Mouse (Mus musculus): ENCODE measurements at regions not wholly inside any gene's neighbourhood (a gene's known extent, or its start where the extent isn't known, plus 50 kb on each side); places are given as distances from the start of the nearest gene placed in this dataset.
"Not testable (repeated sequence)": the region's sequence is repeated elsewhere in the genome, so short reads cannot be mapped to it uniquely, and the experiment has no call there.

- Histone ChIP-seq H3K4me3 (ENCODE audit: low read length) (no peak overlapping the region), H3K9ac (ENCODE audit: low read depth, low read length) (no peak overlapping the region), H3K9me3 (ENCODE audit: control insufficient read depth, low read length) (no peaks in the 10 kb centered on the region), H3K4me1 (ENCODE audit: control insufficient read depth, insufficient read depth, low read length) (no peaks in the 10 kb centered on the region), H3K27me3 (ENCODE audit: control insufficient read depth, insufficient read depth, low read length) (no peaks in the 10 kb centered on the region), H3K27ac (ENCODE audit: low read depth, low read length) (no peak overlapping the region), H3K36me3 (ENCODE audit: control insufficient read depth, insufficient read depth, low read length) (no peaks in the 10 kb centered on the region), H3K4me2 (replicated peaks; ENCODE audit: low read depth, low read length) (no peak overlapping the region)
- 47% methylated on average over 4 of the region's 4 CpGs for WGBS
- no peak for ATAC-seq (ENCODE audit: low FRiP score, low TSS enrichment)
Observed at GRCm38 (mm10) chr2:78283605-78284004, 337.4 kb upstream of the Cwc22 start.

- ATAC-seq (ENCODE audit: low FRiP score, low TSS enrichment); H3K36me3 ChIP-seq (ENCODE audit: control insufficient read depth, insufficient read depth, low read length); H3K9me3 ChIP-seq (ENCODE audit: control insufficient read depth, low read length); H3K27ac ChIP-seq (ENCODE audit: low read depth, low read length); H3K27me3 ChIP-seq (ENCODE audit: control insufficient read depth, insufficient read depth, low read length); H3K9ac ChIP-seq (ENCODE audit: low read depth, low read length); H3K4me2 ChIP-seq (replicated peaks; ENCODE audit: low read depth, low read length); H3K4me3 ChIP-seq (ENCODE audit: low read length); H3K4me1 ChIP-seq (ENCODE audit: control insufficient read depth, insufficient read depth, low read length): not testable (repeated sequence)
- WGBS = 63% methylated on average over 6 of the region's 6 CpGs
Observed at GRCm38 (mm10) chr2:78281846-78282245, 335.7 kb upstream of the Cwc22 start.

- Histone ChIP-seq H3K27me3 (ENCODE audit: control insufficient read depth, insufficient read depth, low read length) (no peaks in the 10 kb centered on the region), H3K27ac (ENCODE audit: low read depth, low read length) (no peak overlapping the region), H3K9ac (ENCODE audit: low read depth, low read length) (no peak overlapping the region), H3K4me2 (replicated peaks; ENCODE audit: low read depth, low read length) (no peak overlapping the region), H3K9me3 (ENCODE audit: control insufficient read depth, low read length) (no peaks in the 10 kb centered on the region), H3K36me3 (ENCODE audit: control insufficient read depth, insufficient read depth, low read length) (no peaks in the 10 kb centered on the region), H3K4me1 (ENCODE audit: control insufficient read depth, insufficient read depth, low read length) (no peaks in the 10 kb centered on the region), H3K4me3 (ENCODE audit: low read length) (no peak overlapping the region)
- ATAC-seq (ENCODE audit: low FRiP score, low TSS enrichment) = no peak
- 79% methylated on average over 5 of the region's 5 CpGs for WGBS
Observed at GRCm38 (mm10) chr2:78280219-78280915, 334.2 kb upstream of the Cwc22 start.

GRCm38 (mm10) chr2:78279382-78280056, 333.3 kb upstream of the Cwc22 start:
- H3K4me1 ChIP-seq (ENCODE audit: control insufficient read depth, insufficient read depth, low read length) = no peaks in the 10 kb centered on the region
- WGBS = 84% methylated on average over 5 of the region's 5 CpGs
- H3K9me3 ChIP-seq (ENCODE audit: control insufficient read depth, low read length) = no peaks in the 10 kb centered on the region
- no peaks in the 10 kb centered on the region for H3K27me3 ChIP-seq (ENCODE audit: control insufficient read depth, insufficient read depth, low read length)
- no peak overlapping the region for H3K4me3 ChIP-seq (ENCODE audit: low read length)
- H3K4me2 ChIP-seq (replicated peaks; ENCODE audit: low read depth, low read length) = no peak overlapping the region
- ATAC-seq (ENCODE audit: low FRiP score, low TSS enrichment) = no peak
- no peak overlapping the region for H3K9ac ChIP-seq (ENCODE audit: low read depth, low read length)
- no peak overlapping the region for H3K27ac ChIP-seq (ENCODE audit: low read depth, low read length)
- H3K36me3 ChIP-seq (ENCODE audit: control insufficient read depth, insufficient read depth, low read length) = no peaks in the 10 kb centered on the region

GRCm38 (mm10) chr2:78278630-78279029, 332.5 kb upstream of the Cwc22 start:
- Histone ChIP-seq H3K9ac (ENCODE audit: low read depth, low read length) (no peak overlapping the region), H3K27ac (ENCODE audit: low read depth, low read length) (no peak overlapping the region), H3K36me3 (ENCODE audit: control insufficient read depth, insufficient read depth, low read length) (no peaks in the 10 kb centered on the region), H3K27me3 (ENCODE audit: control insufficient read depth, insufficient read depth, low read length) (no peaks in the 10 kb centered on the region), H3K4me3 (ENCODE audit: low read length) (no peak overlapping the region), H3K4me1 (ENCODE audit: control insufficient read depth, insufficient read depth, low read length) (no peaks in the 10 kb centered on the region), H3K4me2 (replicated peaks; ENCODE audit: low read depth, low read length) (no peak overlapping the region), H3K9me3 (ENCODE audit: control insufficient read depth, low read length) (no peaks in the 10 kb centered on the region)
- WGBS = 88% methylated on average over 2 of the region's 2 CpGs
- ATAC-seq (ENCODE audit: low FRiP score, low TSS enrichment) = no peak

GRCm38 (mm10) chr2:78277699-78278098, 331.5 kb upstream of the Cwc22 start:
- ATAC-seq (ENCODE audit: low FRiP score, low TSS enrichment) = no peak
- Histone ChIP-seq H3K4me1 (ENCODE audit: control insufficient read depth, insufficient read depth, low read length) (no peaks in the 10 kb centered on the region), H3K9ac (ENCODE audit: low read depth, low read length) (no peak overlapping the region), H3K27ac (ENCODE audit: low read depth, low read length) (no peak overlapping the region), H3K27me3 (ENCODE audit: control insufficient read depth, insufficient read depth, low read length) (no peaks in the 10 kb centered on the region), H3K9me3 (ENCODE audit: control insufficient read depth, low read length) (no peaks in the 10 kb centered on the region), H3K4me3 (ENCODE audit: low read length) (no peak overlapping the region), H3K36me3 (ENCODE audit: control insufficient read depth, insufficient read depth, low read length) (no peaks in the 10 kb centered on the region), H3K4me2 (replicated peaks; ENCODE audit: low read depth, low read length) (no peak overlapping the region)
- WGBS = 86% methylated on average over 8 of the region's 8 CpGs

- Histone ChIP-seq H3K27ac (ENCODE audit: low read depth, low read length) (no peak overlapping the region), H3K27me3 (ENCODE audit: control insufficient read depth, insufficient read depth, low read length) (no peaks in the 10 kb centered on the region), H3K4me1 (ENCODE audit: control insufficient read depth, insufficient read depth, low read length) (no peaks in the 10 kb centered on the region), H3K36me3 (ENCODE audit: control insufficient read depth, insufficient read depth, low read length) (no peaks in the 10 kb centered on the region), H3K4me2 (replicated peaks; ENCODE audit: low read depth, low read length) (no peak overlapping the region), H3K9ac (ENCODE audit: low read depth, low read length) (no peak overlapping the region), H3K4me3 (ENCODE audit: low read length) (no peak overlapping the region), H3K9me3 (ENCODE audit: control insufficient read depth, low read length) (no peaks in the 10 kb centered on the region)
- ATAC-seq (ENCODE audit: low FRiP score, low TSS enrichment) = no peak
- 82% methylated on average over 5 of the region's 5 CpGs for WGBS
Observed at GRCm38 (mm10) chr2:78274122-78274521, 327.9 kb upstream of the Cwc22 start.

GRCm38 (mm10) chr2:78268705-78269104, 322.5 kb upstream of the Cwc22 start:
- H3K9ac ChIP-seq (ENCODE audit: low read depth, low read length) = no peak overlapping the region
- H3K4me1 ChIP-seq (ENCODE audit: control insufficient read depth, insufficient read depth, low read length) = no peaks in the 10 kb centered on the region
- H3K4me2 ChIP-seq (replicated peaks; ENCODE audit: low read depth, low read length) = no peak overlapping the region
- no peaks in the 10 kb centered on the region for H3K36me3 ChIP-seq (ENCODE audit: control insufficient read depth, insufficient read depth, low read length)
- H3K9me3 ChIP-seq (ENCODE audit: control insufficient read depth, low read length) = no peaks in the 10 kb centered on the region
- H3K4me3 ChIP-seq (ENCODE audit: low read length) = no peak overlapping the region
- WGBS = 88% methylated on average over 4 of the region's 4 CpGs
- ATAC-seq (ENCODE audit: low FRiP score, low TSS enrichment) = no peak
- no peak overlapping the region for H3K27ac ChIP-seq (ENCODE audit: low read depth, low read length)
- no peaks in the 10 kb centered on the region for H3K27me3 ChIP-seq (ENCODE audit: control insufficient read depth, insufficient read depth, low read length)

- ATAC-seq (ENCODE audit: low FRiP score, low TSS enrichment) = peak; percentile 91
- H3K27me3 ChIP-seq (ENCODE audit: control insufficient read depth, insufficient read depth, low read length) = no peaks in the 10 kb centered on the region
- no peaks in the 10 kb centered on the region for H3K4me1 ChIP-seq (ENCODE audit: control insufficient read depth, insufficient read depth, low read length)
- no peaks in the 10 kb centered on the region for H3K36me3 ChIP-seq (ENCODE audit: control insufficient read depth, insufficient read depth, low read length)
- H3K9me3 ChIP-seq (ENCODE audit: control insufficient read depth, low read length) = no peaks in the 10 kb centered on the region
- H3K9ac ChIP-seq (ENCODE audit: low read depth, low read length) = no peak overlapping the region
- H3K4me2 ChIP-seq (replicated peaks; ENCODE audit: low read depth, low read length) = no peak overlapping the region
- H3K27ac ChIP-seq (ENCODE audit: low read depth, low read length) = no peak overlapping the region
- no peak overlapping the region for H3K4me3 ChIP-seq (ENCODE audit: low read length)
- WGBS = 74% methylated on average over 2 of the region's 2 CpGs
Observed at GRCm38 (mm10) chr2:78267527-78268375, 321.6 kb upstream of the Cwc22 start.
